Mouse (Mus musculus) limb, embryonic 14.5 days (tissue): ENCODE measurements around the gene Hnf4a. TPM values are rescaled to one million over a fixed set of nuclear protein-coding genes. Genes with fewer than 3 reads are reported as not detected.
A peak's percentile ranks its signal among the peaks of the same experiment; 100 is the strongest.

ENCODE experiments used
- ATAC-seq: fragments of 200-750 bp; cut with Nextera tagmentation; 2 replicates; pipeline ENCODE4 v1.8.0; 2017; ENCODE audit warnings: low read depth, moderate number of reproducible peaks, moderate TSS enrichment; ENCODE audit not compliant: low FRiP score
- DNase-seq: peaks from one replicate; pipeline ENCODE4 v3.0.0-alpha.2; 2015; ENCODE audit warnings: low spot score
- H3K27ac ChIP-seq: fragments of 300-500 bp; sonication (generic); replicated peaks from 2 replicates; pipeline ENCODE4 v1.5.1; 2014; ENCODE audit warnings: low read depth, mild to moderate bottlenecking, low read length, moderate library complexity, mixed read lengths
- H3K27me3 ChIP-seq: fragments of 300-500 bp; sonication (generic); 2 replicates; pipeline ENCODE4 v1.6.1; 2014; ENCODE audit warnings: low read length, mixed read lengths; ENCODE audit not compliant: control insufficient read depth, insufficient read depth
- H3K36me3 ChIP-seq: fragments of 300-500 bp; sonication (generic); 2 replicates; pipeline ENCODE4 v1.6.1; 2014; ENCODE audit warnings: mild to moderate bottlenecking, low read length, moderate library complexity, mixed read lengths; ENCODE audit not compliant: control insufficient read depth, insufficient read depth
- H3K4me1 ChIP-seq: fragments of 300-500 bp; sonication (generic); 2 replicates; pipeline ENCODE4 v1.6.1; 2014; ENCODE audit warnings: antibody characterized with exemption, low read length, mixed read lengths; ENCODE audit not compliant: control insufficient read depth, insufficient read depth
- H3K4me2 ChIP-seq: fragments of 300-500 bp; sonication (generic); replicated peaks from 2 replicates; pipeline ENCODE4 v1.6.1; 2014; ENCODE audit warnings: low read depth, mild to moderate bottlenecking, low read length, moderate library complexity; ENCODE audit not compliant: severe bottlenecking
- H3K4me3 ChIP-seq: fragments of 300-500 bp; sonication (generic); replicated peaks from 2 replicates; pipeline ENCODE4 v1.5.1; 2014; ENCODE audit warnings: low read length
- H3K9ac ChIP-seq: fragments of 300-500 bp; sonication (generic); 2 replicates; pipeline ENCODE4 v1.6.1; 2014; ENCODE audit warnings: mild to moderate bottlenecking, low read depth, low read length, moderate library complexity; ENCODE audit not compliant: severe bottlenecking
- H3K9me3 ChIP-seq: fragments of 300-500 bp; sonication (generic); 2 replicates; pipeline ENCODE4 v1.6.1; 2016; ENCODE audit warnings: low read length; ENCODE audit not compliant: control insufficient read depth
- POLR2A ChIP-seq: fragments of 200-500 bp; IDR thresholded peaks from 2 replicates; pipeline ENCODE4 v1.8.0; 2012; ENCODE audit warnings: inconsistent platforms, mild to moderate bottlenecking, moderate library complexity, borderline replicate concordance; ENCODE audit not compliant: insufficient read depth, insufficient read length; ENCODE audit errors: extremely low read depth
- WGBS: fragments of 180-500 bp; shearing (Covaris S2); extraction: QIAGEN DNeasy Blood & Tissue Kit; methylation state at CpG from one replicate; pipeline ENCODE4 v1.1.7; 2014; 5-methylcytosine and 5-hydroxymethylcytosine counted together
- polyA plus RNA-seq, 2 experiments: library from polyadenylated mRNA; depleted of rRNA in 1 of 2; stranded (reverse) in 1 of 2; unstranded in 1 of 2; fragments of >200 nt; fragmentation: Nextera tagmentation in 1 of 2; extraction: Ambion mirVana in 1 of 2; gene quantifications; 2 replicates each; pipeline versions ENCODE4 v1.2.1 to v1.2.3; 2012 to 2014

Gene Hnf4a
- polyA plus RNA-seq, 2 experiments = 0.20 TPM; not detected in 1

DNA sequence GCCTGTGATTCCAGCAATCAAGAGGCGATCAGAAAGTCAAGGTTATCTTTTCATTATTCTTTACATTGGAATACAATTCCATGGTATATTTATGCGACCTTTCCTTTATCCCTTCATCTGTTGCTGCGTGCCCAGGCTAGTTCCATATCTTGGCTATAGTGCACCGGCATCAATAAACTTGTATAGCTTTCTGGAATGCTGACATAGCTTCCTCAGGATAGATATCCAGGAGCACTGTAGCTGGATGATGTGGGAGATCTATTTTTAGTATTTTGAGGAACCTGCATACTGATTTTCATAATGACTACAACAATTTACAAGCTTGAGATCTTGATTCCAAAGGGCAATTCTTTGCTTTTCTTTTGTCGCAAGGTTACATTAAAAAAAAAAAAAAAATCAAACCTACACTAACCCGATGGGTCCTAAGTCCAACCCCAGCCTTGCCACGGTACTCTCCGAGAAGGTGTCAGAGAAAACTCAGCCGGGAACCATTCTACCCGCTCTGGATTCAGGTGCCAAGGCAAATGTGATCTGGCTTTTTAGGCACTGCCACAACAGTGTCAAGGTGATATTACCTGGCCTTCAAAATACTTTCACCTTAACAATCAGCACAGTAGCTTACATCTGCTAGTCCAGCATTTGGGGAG lies 87.2 kb downstream of the Hnf4a start:
- H3K4me2 ChIP-seq = no peak overlapping the region
- WGBS = 90% methylated on average over 10 of the region's 10 CpGs
- H3K36me3 ChIP-seq = no peaks in the 10 kb centered on the region
- DNase-seq (no peak), ATAC-seq (no peak)
- no peaks in the 10 kb centered on the region for H3K9me3 ChIP-seq
- no peak overlapping the region for H3K4me3 ChIP-seq
- H3K4me1 ChIP-seq = no peaks in the 10 kb centered on the region
- no peak for TF ChIP-seq POLR2A
- no peak overlapping the region for H3K27ac ChIP-seq
- no peak overlapping the region for H3K9ac ChIP-seq
- no peaks in the 10 kb centered on the region for H3K27me3 ChIP-seq

DNA sequence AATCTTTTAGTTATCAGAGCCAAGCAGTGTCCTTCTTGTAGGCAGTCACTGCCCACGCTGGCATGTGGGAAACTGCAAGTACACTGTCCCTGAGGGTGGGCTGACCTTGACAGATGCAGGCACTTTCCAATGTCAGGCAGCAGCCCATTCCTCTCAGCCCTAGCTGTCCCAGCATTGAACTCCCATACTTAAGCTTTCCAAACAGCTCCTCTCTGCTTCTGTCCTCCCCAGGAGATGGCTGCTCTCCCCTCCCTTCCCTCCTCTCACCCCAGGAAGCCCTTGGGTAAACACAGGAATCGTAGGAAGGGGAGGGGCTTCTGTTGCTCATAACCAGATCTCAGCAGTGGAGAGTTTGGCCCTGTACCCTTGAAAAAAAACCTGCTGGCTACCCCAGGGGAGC lies 88.5 kb downstream of the Hnf4a start:
- Histone ChIP-seq H3K27me3 (no peaks in the 10 kb centered on the region), H3K36me3 (no peaks in the 10 kb centered on the region), H3K4me1 (no peaks in the 10 kb centered on the region), H3K9me3 (no peaks in the 10 kb centered on the region), H3K4me3 (no peak overlapping the region), H3K27ac (no peak overlapping the region), H3K9ac (no peak overlapping the region), H3K4me2 (no peak overlapping the region)
- ATAC-seq = no peak
- WGBS = 20% methylated on average over 2 of the region's 2 CpGs
- DNase-seq = no peak
- no peak for TF ChIP-seq POLR2A

DNA sequence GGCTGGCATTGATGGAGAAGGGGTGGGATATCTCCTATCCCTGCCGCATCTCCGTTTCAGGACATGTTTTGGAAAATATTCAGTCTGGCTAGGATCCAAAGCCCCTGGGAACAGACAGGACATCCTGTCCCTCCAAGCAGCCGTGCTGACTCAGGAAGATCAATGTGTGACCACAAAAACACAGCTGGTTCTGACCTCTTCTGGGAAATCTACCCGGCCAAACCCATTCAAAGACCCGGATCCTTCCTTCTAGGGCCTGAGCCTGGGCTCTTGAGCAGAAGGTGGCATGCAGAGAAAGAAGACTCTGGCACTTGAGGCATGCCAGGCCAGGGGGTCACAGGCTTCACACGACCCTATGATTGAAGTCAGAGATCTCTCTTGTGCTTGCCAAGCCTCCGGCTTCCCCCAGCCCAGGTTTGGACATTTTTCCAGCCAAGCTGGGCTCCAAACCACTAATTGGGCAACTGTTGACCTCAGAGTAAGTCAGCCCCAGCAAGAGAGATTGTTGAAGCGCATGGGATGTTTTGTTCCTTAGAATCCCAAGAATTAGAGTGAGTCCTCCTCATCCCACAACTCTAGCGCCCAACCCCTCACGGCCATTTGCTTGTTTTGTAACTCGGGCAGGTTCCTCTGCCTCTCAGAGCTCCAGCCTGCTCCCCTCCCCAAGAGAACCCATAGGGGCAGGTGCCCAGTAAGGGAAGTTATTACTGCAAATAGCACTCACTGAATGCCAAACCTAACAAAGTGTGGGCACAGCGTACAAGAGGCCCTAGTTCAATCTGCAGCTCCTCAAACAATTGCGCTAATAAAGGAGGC lies 89.7 kb downstream of the Hnf4a start:
- 74% methylated on average over 13 of the region's 13 CpGs for WGBS
- H3K4me1 ChIP-seq = no peaks in the 10 kb centered on the region

DNA sequence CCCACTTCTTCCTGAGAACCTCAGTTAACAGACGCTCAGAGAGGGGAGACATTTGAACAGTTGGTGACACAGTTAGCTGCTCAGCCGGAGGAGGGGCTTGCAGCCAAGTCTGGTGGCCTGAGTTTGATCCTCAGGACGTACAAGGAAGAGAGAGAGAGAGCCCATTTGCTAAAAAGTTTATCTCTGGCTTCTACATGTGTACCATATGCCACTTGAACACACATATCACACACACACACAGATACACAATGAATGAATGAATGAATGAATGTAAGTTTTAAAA lies 90.2 kb downstream of the Hnf4a start:
- Histone ChIP-seq H3K27me3 (no peaks in the 10 kb centered on the region), H3K9ac (no peak overlapping the region), H3K4me1 (peaks cover 3% of the 10 kb centered on the region), H3K4me2 (no peak overlapping the region), H3K27ac (no peak overlapping the region), H3K9me3 (no peaks in the 10 kb centered on the region), H3K4me3 (no peak overlapping the region), H3K36me3 (no peaks in the 10 kb centered on the region)
- ATAC-seq (no peak), DNase-seq (no peak)
- 70% methylated on average over 3 of the region's 3 CpGs for WGBS
- no peak for TF ChIP-seq POLR2A

More for the DNA sequence above, 89.7 kb downstream of the Hnf4a start:
- no peak overlapping the region for H3K4me2 ChIP-seq
- no peak overlapping the region for H3K9ac ChIP-seq
- ATAC-seq = no peak
- no peaks in the 10 kb centered on the region for H3K36me3 ChIP-seq
- H3K27me3 ChIP-seq = no peaks in the 10 kb centered on the region
- DNase-seq = peak; percentile 35
- H3K9me3 ChIP-seq = no peaks in the 10 kb centered on the region
- no peak overlapping the region for H3K4me3 ChIP-seq
- no peak overlapping the region for H3K27ac ChIP-seq
- TF ChIP-seq POLR2A = no peak

DNA sequence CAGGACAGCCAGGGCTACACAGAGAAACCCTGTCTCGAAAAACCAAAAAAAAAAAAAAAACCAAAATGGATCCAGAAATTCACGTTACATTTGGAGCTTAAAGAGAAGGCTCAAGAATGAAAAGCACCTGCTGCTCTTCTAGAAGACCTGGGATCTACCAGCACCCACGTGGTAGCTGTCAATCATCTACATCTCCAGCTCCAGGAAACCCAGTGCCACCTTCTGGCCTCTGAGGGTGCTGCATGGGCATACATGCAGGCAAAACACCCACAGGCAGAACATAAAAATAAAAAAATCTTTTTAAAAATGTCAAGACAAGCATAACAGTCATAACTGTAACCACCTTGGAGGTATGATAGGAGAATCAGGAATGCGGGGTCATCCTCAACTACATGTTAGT lies 91.1 kb downstream of the Hnf4a start:
- H3K27ac ChIP-seq = no peak overlapping the region
- H3K4me3 ChIP-seq = no peak overlapping the region
- WGBS = 54% methylated on average over 4 of the region's 4 CpGs
- no peak overlapping the region for H3K4me2 ChIP-seq
- DNase-seq (no peak), ATAC-seq (no peak)
- H3K9ac ChIP-seq = no peak overlapping the region
- H3K4me1 ChIP-seq = peaks cover 3% of the 10 kb centered on the region
- no peaks in the 10 kb centered on the region for H3K9me3 ChIP-seq
- H3K27me3 ChIP-seq = no peaks in the 10 kb centered on the region
- TF ChIP-seq POLR2A = no peak
- no peaks in the 10 kb centered on the region for H3K36me3 ChIP-seq
